Mouse (Mus musculus): ENCODE results near the gene Zbtb20.

Gene Zbtb20

DNA sequence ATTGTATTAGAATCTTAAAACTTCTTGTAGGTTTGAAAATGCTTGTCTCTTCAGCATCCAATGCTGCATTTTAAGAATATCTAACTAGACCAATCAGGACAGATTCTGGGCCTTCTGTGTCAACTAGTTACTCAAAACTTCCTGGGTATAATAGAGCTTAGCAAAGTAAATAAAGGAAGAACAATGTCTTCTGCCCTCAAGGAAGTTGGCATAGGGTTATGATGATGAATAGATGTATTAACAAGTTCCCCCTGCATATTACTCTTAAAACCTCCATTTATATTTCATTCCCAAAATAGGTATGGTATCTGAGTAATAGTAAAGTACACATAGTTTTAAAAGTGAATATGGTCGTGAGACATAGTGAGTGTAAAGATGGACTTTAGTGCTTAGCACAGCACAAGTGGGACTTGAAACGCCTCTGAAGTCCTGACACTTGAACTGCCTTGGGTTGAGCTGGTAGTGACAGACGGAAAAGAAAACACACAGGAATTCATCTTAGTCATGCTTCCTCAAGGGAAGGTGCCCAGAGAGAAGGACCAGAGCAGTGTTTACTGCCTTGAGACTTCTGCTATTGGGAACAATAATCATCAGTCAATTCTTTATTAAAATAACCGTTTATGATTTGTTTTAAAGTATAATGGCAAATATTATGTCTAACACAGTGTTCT, 341.8 kb downstream of the Zbtb20 start:
- no peak for DNase-seq

DNA sequence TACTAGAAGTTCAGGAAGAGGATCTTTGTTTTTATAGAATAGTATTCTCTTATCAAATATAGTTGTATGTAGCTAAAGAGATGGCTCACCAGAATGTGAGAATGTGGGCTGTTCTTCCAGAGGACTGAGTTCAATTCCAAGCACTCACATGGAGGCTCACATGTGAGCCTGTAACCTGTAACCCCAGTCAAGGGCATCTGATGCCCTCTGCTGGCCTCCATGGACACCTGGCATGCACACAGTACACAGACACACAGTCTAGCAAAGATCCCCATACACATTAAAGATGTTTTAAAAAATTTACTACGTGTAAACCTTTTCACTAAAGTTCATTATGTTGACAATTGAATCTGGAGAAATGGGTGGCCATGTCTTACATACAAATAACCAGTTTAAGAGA, 343.7 kb downstream of the Zbtb20 start:
- no peak for DNase-seq

DNA sequence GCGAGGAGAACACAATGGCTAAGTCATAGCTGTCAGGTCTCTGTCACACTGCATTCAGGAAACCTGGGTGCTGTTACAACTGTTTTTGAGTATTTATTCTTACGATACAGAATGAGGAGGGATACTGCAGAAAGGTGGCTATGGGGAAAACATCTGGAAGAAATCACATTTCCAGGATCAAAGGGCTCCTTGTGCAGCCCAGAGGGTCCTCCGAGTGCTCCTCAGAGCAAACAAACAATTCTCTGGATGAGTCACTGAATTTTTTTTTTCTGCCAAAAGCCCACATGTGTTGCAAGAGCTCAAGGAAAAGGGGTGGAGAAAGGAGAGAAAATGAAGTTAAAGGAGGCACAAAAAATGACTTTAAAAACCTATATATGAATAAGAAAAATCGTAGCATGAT, 345.6 kb downstream of the Zbtb20 start:
- no peak for DNase-seq

DNA sequence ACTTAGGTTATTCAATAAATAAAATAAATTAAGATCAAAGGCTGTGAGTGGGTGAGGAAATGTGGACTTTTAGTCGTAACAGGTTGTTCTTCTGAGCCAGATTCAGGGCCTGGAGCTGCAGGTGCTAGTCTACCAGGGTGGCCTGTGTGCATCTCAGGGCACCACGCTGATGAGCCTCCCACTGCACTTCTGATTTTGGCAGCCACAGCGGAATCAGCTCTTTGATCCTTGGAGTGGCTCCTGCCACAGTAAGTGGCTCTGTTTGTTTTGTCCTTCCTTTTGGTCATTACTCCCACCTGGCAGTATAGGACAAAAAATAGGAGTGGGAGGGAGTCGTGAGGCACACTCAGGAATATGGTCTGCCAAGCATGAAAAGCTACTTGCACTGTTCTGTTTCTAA, 354.6 kb downstream of the Zbtb20 start:
- peak; percentile 43 for DNase-seq

DNA sequence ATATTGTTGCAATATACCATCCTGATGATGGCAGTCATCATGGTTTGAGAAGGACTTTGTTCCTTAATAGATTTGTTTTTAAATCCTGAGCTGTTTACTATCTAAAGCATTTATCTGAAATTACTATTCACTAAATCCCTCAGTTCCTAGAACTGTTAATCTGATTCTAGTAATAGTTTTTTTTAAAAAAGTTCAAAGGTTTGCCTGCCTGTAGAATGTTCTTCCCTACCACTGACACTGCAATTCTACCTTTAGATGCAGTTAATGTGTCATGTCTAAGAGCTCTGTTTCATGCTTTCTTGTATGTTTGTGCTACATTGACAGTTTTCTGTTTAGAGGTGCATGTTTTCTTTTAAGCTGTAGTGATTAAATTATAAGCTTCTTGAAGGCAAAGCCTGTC, 358.6 kb downstream of the Zbtb20 start:
- DNase-seq: no peak

DNA sequence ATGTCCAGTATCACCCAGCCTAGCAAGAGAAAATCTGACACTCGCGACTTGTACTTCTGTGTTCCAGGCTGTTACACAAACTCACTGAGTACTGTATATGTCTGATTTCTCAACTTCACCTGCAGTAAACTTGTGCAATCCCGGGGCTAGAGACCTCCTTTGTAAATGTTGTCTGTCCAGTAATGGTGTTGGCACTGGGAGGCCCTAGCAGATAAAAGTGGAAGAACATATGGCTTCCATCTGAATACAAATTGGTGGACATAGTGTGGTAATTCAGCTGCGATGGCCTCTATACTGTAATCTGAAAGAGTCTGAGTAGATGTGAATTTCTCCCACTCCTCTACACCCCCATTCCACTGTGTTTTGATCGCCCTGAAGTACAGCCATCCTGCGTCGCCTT, 359.6 kb downstream of the Zbtb20 start:
- DNase-seq: no peak

DNA sequence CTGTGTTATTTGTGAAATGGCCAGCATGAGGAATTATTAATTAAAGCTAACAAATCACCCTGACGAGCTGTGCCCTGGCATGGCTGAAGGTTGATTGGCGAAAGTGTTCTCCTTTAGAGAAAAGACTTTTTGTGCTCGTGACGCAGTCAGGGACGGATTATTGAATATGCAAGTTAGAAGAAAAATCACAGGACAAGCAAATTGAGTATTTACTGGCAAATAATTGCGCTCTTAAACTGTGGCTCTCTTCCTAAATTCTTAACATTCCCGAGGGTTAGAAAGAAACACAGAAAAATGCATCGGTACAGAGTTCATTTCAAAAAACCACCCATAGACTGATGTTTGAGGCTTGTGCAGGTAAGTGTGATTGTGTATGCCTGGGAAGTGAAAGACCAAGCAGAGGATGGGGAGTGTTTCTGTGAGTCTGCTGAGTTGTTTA, 360.1 kb downstream of the Zbtb20 start:
- no peak for DNase-seq

DNA sequence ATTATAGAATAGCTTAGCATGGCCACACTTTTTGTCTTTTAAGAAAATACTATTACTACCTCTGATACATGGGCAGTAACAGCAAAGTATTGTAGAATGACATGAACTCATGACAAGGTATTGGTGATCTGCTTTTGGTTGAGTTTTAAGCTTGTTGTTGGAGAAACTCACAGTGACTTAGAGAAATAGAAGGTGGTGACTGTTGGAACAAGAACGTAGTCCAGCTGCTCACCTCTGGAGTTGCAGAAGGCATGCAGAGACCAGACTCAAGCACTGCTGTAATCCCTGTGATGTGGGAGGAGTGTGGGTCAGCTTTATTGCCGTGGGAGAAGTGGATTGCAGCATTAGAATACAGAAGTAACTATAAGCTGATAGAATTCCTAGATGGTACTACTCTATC, 361.9 kb downstream of the Zbtb20 start:
- DNase-seq: no peak

DNA sequence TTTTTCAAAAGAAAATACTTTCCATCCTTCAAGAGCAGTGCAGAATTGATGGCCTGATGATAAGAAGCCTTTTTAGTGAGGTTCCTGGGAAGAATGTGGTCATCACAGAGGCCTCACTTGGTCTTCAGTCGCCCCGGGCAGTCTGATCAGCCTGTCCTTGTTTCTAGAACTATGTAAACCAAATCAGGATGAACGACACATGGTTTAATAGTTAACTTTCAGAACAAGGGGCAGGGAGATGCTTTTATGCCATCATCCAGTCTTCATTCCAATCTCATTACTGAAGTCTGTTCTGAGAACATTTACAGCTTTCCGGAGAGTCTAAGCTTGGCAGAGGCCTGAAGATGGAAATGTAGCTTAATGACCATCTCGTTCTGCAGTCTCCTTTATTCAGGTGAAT, 371.3 kb downstream of the Zbtb20 start:
- no peak for DNase-seq

DNA sequence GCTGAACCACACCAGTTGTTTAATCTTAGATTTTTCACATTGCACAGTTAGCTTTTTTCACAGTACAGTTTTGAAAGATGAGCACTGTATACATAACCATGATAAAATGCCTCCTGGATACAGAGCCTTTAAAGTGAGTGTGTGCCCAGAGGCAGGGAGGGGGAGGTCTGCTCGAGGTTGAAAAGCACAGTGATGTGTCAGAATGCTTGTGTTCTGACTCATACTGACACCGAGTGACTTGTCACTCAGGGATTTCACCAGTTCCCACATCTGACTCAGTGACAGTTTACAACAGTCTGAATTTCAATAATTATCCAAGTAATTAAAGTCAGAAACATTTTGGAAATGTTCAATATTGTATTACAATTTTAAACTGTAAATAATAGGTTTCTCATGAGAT, 377.4 kb downstream of the Zbtb20 start:
- DNase-seq: no peak

DNA sequence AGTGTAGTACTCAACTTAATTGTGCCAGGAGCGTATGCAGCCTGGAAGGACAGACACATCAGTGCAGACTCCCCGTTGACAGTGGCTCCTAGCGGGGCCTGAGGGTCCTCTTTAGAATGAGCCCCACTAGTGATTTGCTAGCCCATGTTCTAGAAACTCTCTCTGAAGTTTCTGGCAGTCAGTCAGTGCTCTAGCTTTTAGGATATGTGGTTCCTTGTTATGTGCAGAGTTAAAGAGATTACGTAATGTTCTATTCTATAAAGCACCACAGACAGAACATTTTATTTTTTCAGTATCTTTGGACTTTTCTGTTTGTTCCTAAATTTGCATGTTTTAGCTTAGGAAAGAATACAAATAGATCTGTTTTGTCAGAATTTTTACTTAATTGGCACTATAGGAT, 378.1 kb downstream of the Zbtb20 start:
- no peak for DNase-seq

DNA sequence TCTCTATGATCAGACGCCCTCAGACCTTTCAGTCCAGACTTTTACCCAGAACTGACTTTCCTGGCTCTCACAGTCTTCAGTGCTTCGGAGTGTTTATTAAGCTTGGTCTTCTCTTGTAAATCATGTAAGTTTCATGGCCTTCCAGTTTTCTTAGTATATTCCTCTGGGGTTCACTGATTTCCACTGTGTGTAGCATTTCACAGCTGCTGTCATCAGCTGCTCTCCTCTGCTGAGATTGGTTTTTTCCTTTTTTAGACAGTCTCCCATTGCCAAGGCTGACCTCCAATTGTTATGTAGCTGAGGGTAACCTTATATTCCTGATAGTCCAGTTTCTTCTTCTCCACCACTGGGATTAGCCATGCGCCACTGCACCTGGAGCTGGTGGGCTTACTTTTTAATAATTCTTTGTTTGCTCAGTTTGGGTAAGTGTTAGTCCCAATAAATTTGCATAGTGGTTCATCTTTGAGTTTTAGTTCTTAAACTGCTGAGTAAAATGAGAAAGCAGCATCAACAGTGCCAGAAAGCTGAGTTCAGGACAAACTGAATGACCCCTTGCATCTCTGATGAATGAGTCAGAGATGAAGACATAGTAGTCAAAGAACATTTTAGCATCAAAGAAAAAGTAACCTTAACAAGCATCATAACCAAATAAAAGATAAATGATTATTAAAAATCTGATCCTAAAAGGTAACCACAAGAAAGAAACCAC, 380.7 kb downstream of the Zbtb20 start:
- no peak for DNase-seq

DNA sequence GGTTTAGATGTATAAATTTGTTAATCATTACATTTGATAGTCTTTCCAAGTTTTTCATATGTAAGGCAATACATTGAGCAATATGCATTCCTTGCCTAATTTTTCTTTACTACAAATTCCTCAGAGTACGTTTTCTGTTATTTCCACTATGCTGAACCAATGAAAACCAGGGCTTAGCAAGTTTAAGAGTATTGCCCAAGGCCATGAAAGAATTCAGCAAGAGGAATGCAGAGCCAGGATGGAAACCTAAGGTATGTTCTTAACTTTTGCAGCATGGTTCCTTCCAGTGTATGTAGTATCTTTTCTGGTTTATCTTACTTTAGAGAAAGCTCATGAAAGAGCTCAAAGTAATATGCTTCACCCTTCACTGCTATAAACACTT, 381.2 kb downstream of the Zbtb20 start:
- no peak for DNase-seq

DNA sequence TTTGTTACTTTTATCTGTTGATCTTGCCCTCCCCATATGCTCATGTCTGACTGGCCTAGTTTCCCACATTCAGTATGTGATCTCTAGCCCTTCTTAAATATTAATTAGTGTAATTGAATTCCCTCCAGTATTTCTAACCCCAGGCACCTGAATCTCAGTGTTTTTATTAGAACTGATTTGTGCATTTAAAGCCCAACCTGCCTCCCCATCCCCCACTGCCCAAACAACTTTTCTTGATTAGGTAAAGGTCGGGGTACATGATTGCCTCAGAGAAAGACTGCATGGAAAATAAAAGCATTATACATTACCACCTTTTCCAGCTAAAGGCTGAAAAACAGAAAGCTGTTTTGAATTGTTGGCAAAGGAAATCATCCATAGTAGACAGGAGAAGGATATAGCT, 383.8 kb downstream of the Zbtb20 start:
- no peak for DNase-seq

DNA sequence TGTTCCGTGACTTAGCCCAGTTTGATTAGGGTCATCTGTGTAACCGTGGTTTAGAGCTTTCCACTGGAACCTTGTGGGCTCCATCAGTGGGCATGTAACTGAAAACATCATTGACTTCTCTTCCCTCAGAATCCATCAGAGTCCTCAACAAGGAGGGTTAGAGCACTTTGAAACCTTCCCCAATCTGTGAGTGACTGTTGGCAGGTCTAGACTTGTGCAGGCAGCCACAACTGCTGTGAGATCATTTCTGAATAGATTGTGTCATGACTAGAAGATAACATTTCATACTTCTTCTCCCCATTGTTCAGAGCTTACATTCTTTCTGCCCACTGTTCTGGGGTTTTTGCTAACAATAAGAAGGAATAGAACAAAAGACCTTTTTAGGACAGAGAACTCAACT, 385.2 kb downstream of the Zbtb20 start:
- no peak for DNase-seq

DNA sequence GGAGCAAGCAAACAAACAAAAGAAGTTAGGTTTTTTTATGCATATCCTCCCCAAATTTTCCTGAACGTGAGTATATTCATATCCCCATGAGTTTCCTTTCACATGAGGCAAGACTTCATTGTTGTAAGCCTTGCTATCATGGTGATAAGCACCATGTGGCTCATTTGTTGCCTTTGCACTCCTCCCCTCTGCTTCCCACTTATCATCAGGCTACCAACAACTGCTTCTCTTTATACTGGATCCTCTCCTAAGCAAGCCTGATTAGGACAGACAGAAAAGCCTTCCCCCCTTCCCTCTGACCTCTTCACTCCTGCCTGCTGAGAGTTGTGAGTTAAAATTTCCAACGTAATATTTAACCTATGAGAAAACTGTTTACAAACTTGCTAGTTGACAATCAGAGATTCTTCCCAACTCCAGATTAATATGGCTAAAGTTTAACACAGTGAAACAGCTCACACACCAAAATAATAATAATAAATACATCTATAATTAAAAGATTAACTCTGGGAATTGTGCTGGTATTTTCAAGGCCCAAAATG, 398.4 kb downstream of the Zbtb20 start:
- DNase-seq: no peak

DNA sequence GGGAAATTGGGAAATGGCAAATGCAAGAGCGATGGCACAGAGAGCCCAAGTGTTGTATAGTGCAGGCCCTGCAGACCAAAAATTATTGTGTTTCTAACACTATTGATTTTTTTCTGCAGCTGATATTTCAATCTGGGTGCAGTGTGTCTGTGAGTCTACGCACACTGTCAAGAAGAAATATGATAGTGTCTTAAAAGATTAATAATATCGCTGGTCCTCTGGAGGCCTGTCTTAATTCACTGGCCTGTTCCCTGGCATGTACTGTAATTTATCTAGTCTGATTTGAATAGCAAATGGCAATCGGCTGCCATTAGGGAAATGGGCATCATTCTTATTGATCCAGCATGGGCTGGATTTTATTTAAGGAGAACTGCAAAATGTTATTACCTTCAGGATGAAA, 401.1 kb downstream of the Zbtb20 start:
- no peak for DNase-seq

DNA sequence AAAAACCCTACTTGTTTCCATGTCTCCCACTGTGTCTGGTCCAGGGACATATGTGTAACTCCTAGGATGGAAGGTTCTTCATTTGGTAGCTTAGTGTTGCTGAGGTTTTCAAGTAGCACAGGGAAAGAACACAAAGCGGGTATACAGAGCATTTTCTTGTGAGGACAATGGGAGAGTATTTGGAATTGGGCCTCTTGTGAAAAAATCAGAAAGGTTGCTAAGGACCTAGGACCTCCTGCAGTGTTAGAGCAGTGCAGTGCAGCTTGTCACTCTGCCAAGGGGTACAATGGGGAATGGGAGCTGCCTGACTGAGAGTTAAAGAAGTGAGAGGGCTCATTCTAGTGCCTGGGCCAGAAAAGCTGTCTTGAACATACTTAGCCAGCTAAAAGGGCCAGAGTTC, 410.6 kb downstream of the Zbtb20 start:
- no peak for DNase-seq

DNA sequence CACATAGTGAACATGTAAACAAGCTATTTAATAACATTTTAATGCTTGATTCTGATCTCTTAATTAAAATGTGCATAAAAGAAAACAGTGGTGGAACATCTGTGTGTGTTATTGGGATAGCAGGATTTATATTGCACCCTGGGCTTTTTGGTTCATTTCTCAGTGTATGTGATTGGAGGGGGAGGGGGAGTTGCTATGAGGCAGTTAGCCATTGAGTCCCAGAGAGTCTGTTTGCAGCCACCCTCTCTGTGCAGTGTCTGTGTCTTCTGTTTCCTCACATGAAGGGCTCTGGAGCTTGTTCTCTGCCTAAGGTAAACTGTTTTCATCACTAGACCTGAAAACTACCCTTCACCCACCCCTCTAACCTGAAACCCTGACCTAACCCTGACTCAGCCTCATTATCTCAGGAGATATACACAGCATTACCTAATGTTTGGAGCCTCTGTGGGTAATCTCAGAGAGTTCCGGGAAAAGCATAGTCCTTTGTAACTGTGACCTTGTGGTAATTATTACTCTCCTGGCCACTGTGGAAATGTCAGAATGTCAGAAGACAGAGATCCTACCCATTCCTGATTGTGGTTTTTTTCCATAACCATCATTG, 411.2 kb downstream of the Zbtb20 start:
- DNase-seq: no peak

DNA sequence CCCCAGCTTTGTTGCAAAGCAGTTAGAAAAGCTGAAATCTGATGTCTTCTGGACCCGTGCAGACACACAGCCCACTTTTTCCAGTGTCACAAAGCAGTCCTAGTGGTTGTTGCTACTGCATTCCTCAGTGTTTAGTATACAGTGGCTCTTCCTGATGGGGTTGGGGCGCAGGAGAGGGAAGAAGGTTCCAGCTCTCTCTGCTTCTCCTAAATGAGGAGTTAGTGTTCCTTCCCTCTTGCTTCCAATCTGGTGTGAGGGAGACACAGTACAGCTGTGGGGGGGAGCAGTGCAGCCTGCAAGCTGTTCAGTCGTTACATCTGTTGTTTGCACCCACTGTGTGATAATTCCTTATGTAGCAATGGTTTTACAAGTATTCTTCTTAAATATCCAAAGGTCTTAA, 415.7 kb downstream of the Zbtb20 start:
- no peak for DNase-seq

DNA sequence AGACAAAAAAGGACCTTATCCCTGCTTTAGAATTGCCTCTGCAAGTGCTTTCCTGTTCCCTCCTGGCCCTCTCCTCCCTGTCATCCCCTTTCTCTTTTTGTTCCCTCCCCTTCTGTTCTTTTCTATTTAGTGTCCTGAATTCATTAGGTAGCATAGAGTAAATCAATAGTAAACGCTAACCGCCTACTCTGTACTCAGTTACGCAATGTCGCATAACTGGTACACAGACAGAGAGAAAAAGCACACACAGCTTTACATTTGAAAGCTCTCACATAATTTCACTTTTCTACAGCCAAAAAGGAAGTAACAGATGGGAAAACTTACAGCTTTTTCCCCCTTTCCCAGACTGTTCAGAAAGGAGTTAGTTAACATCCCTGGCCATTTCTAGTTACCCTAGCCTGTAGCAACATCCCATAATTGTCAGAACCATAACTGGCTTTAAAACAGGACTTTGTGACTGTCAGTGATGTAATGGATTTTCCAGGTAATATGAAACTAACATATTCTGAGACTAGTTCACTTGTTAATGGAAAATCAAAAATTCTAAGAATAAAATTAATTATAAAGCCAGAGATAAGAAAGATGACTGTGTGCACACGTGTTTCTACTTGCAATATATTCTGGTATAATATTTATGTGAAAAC, 422.4 kb downstream of the Zbtb20 start:
- no peak for DNase-seq

DNA sequence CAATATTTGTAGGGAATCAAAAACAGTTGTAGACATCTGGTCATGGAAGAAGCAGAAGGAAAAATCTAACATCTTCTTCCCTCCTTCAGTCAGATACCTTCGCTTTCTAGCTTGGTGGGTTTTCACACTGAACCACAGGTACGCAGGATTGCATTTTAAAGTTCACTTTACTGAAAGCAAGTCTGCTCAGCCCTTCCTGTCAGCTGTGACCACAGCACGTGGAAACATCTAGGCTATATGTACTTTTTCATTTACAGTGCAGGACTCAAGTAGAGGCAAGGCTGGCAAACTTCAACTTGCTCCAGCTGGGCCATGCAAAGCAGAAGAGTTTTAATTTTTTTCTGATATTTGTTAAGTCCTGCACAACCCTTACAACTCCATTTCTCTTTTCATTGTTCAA, 424.7 kb downstream of the Zbtb20 start:
- DNase-seq: no peak

DNA sequence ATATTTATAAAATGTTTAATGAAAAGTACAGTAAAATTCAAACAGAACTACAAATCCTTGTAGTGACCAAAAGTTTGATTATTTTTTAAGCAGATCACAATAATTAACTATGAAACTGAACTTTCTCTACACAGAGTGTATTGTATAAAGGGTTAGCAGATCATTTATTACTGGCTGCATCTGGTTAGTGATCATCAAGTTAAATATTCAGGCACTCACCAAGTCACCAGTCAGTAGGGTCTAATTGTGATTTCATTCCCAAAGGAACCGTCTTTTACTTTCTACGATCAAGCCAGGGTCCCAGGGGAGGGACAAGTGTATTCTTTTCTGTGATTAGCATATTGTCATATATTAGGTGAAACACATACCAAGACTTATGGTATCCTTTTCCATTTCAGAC, 426.5 kb downstream of the Zbtb20 start:
- no peak for DNase-seq

Measured in cerebellum, adult 11-12 months (tissue).